Mouse (Mus musculus): ENCODE data around the gene Prap1. TPM values are rescaled to one million over a fixed set of nuclear protein-coding genes. Genes with fewer than 3 reads are reported as not detected.

Prap1 gene
- polyA plus RNA-seq, 1 experiment from 2014 or later, result not detected

GRCm38 (mm10) chr7:140077698-140078097 is 15.5 kb upstream of the Prap1 start:
- 81% methylated on average over 6 of the region's 6 CpGs for WGBS
- ATAC-seq (ENCODE audit: insufficient number of reproducible peaks, low FRiP score, low TSS enrichment, low read depth) (no peak), DNase-seq (ENCODE audit: low spot score) (no peak)
- Histone ChIP-seq H3K9ac (ENCODE audit: low read length) (no peak overlapping the region), H3K27me3 (ENCODE audit: control insufficient read depth, insufficient read depth, low read length) (peaks cover 28% of the 10 kb centered on the region), H3K9me3 (ENCODE audit: control insufficient read depth, low read length) (no peaks in the 10 kb centered on the region), H3K4me2 (ENCODE audit: low read depth, severe bottlenecking) (no peak overlapping the region), H3K4me3 (ENCODE audit: low read depth, low read length) (no peak overlapping the region), H3K27ac (replicated peaks; ENCODE audit: low read depth, low read length) (no peak overlapping the region), H3K4me1 (ENCODE audit: control insufficient read depth, insufficient read depth, low read length) (peaks cover 9% of the 10 kb centered on the region; the same call in 1 of the 2 replicates), H3K36me3 (ENCODE audit: control insufficient read depth, insufficient read depth, low read length) (no peaks in the 10 kb centered on the region)

- WGBS, result 7% methylated on average over 5 of the region's 5 CpGs
- H3K27ac ChIP-seq (replicated peaks; ENCODE audit: low read depth, low read length), result no peak overlapping the region
- no peaks in the 10 kb centered on the region for H3K9me3 ChIP-seq (ENCODE audit: control insufficient read depth, low read length)
- H3K9ac ChIP-seq (ENCODE audit: low read length), result no peak overlapping the region
- ATAC-seq (ENCODE audit: insufficient number of reproducible peaks, low FRiP score, low TSS enrichment, low read depth) (no peak), DNase-seq (ENCODE audit: low spot score) (peak; percentile 86)
- peaks cover 9% of the 10 kb centered on the region; the same call in 1 of the 2 replicates for H3K4me1 ChIP-seq (ENCODE audit: control insufficient read depth, insufficient read depth, low read length)
- H3K36me3 ChIP-seq (ENCODE audit: control insufficient read depth, insufficient read depth, low read length), result no peaks in the 10 kb centered on the region
- H3K27me3 ChIP-seq (ENCODE audit: control insufficient read depth, insufficient read depth, low read length), result peaks cover 31% of the 10 kb centered on the region
- H3K4me3 ChIP-seq (ENCODE audit: low read depth, low read length), result no peak overlapping the region
- no peak overlapping the region for H3K4me2 ChIP-seq (ENCODE audit: low read depth, severe bottlenecking)
Observed at GRCm38 (mm10) chr7:140078711-140079110, 14.5 kb upstream of the Prap1 start.

GRCm38 (mm10) chr7:140080503-140081156 is 12.6 kb upstream of the Prap1 start:
- H3K9ac ChIP-seq (ENCODE audit: low read length), result no peak overlapping the region
- 6% methylated on average over 24 of the region's 24 CpGs for WGBS
- H3K4me1 ChIP-seq (ENCODE audit: control insufficient read depth, insufficient read depth, low read length), result peaks cover 9% of the 10 kb centered on the region; the same call in 1 of the 2 replicates
- peak; percentile 67 for ATAC-seq (ENCODE audit: insufficient number of reproducible peaks, low FRiP score, low TSS enrichment, low read depth)
- H3K36me3 ChIP-seq (ENCODE audit: control insufficient read depth, insufficient read depth, low read length), result no peaks in the 10 kb centered on the region
- peaks cover 31% of the 10 kb centered on the region for H3K27me3 ChIP-seq (ENCODE audit: control insufficient read depth, insufficient read depth, low read length)
- H3K27ac ChIP-seq (replicated peaks; ENCODE audit: low read depth, low read length), result no peak overlapping the region
- peak; percentile 88 for DNase-seq (ENCODE audit: low spot score)
- peak overlapping the region; percentile 15 for H3K4me3 ChIP-seq (ENCODE audit: low read depth, low read length)
- peak overlapping the region; percentile 43 for H3K4me2 ChIP-seq (ENCODE audit: low read depth, severe bottlenecking)
- no peaks in the 10 kb centered on the region for H3K9me3 ChIP-seq (ENCODE audit: control insufficient read depth, low read length)

- Histone ChIP-seq H3K27ac (replicated peaks; ENCODE audit: low read depth, low read length) (no peak overlapping the region), H3K4me3 (ENCODE audit: low read depth, low read length) (no peak overlapping the region), H3K4me2 (ENCODE audit: low read depth, severe bottlenecking) (no peak overlapping the region; the same call in 1 of the 2 replicates), H3K4me1 (ENCODE audit: control insufficient read depth, insufficient read depth, low read length) (peaks cover 9% of the 10 kb centered on the region; the same call in 1 of the 2 replicates), H3K9me3 (ENCODE audit: control insufficient read depth, low read length) (no peaks in the 10 kb centered on the region), H3K9ac (ENCODE audit: low read length) (no peak overlapping the region), H3K36me3 (ENCODE audit: control insufficient read depth, insufficient read depth, low read length) (no peaks in the 10 kb centered on the region), H3K27me3 (ENCODE audit: control insufficient read depth, insufficient read depth, low read length) (peaks cover 31% of the 10 kb centered on the region)
- DNase-seq (ENCODE audit: low spot score), result no peak
- 24% methylated on average over 20 of the region's 20 CpGs for WGBS
- no peak for ATAC-seq (ENCODE audit: insufficient number of reproducible peaks, low FRiP score, low TSS enrichment, low read depth)
Observed at GRCm38 (mm10) chr7:140081408-140082241, 11.6 kb upstream of the Prap1 start.

- Histone ChIP-seq H3K9me3 (ENCODE audit: control insufficient read depth, low read length) (no peaks in the 10 kb centered on the region), H3K27ac (replicated peaks; ENCODE audit: low read depth, low read length) (no peak within 1 kb of the TSS), H3K36me3 (ENCODE audit: control insufficient read depth, insufficient read depth, low read length) (no peaks in the 10 kb centered on the region), H3K9ac (ENCODE audit: low read length) (no peak within 1 kb of the TSS), H3K4me3 (ENCODE audit: low read depth, low read length) (no peak within 1 kb of the TSS), H3K4me2 (ENCODE audit: low read depth, severe bottlenecking) (peak within 1 kb of the TSS; percentile 12; the same call in 1 of the 2 replicates), H3K27me3 (ENCODE audit: control insufficient read depth, insufficient read depth, low read length) (peaks cover 31% of the 10 kb centered on the region), H3K4me1 (ENCODE audit: control insufficient read depth, insufficient read depth, low read length) (peaks cover 9% of the 10 kb centered on the region; the same call in 1 of the 2 replicates)
- DNase-seq (ENCODE audit: low spot score) (peak; percentile 79), ATAC-seq (ENCODE audit: insufficient number of reproducible peaks, low FRiP score, low TSS enrichment, low read depth) (peak; percentile 71; the same call in 1 of the 2 replicates)
- WGBS, result 6% methylated on average over 18 of the region's 18 CpGs
Observed at GRCm38 (mm10) chr7:140082242-140082678, 10.9 kb upstream of the Prap1 start, which contains the start of gene Caly. Gene Caly (minus strand): TSS chr7:140082548.

- H3K27me3 ChIP-seq (ENCODE audit: control insufficient read depth, insufficient read depth, low read length), result no peaks in the 10 kb centered on the region
- H3K4me1 ChIP-seq (ENCODE audit: control insufficient read depth, insufficient read depth, low read length), result no peaks in the 10 kb centered on the region
- DNase-seq (ENCODE audit: low spot score) (no peak), ATAC-seq (ENCODE audit: insufficient number of reproducible peaks, low FRiP score, low TSS enrichment, low read depth) (no peak)
- H3K9ac ChIP-seq (ENCODE audit: low read length), result no peak overlapping the region
- H3K27ac ChIP-seq (replicated peaks; ENCODE audit: low read depth, low read length), result no peak overlapping the region
- H3K36me3 ChIP-seq (ENCODE audit: control insufficient read depth, insufficient read depth, low read length), result no peaks in the 10 kb centered on the region
- no peak overlapping the region for H3K4me2 ChIP-seq (ENCODE audit: low read depth, severe bottlenecking)
- no peak overlapping the region for H3K4me3 ChIP-seq (ENCODE audit: low read depth, low read length)
- WGBS, result 79% methylated on average over 10 of the region's 10 CpGs
- H3K9me3 ChIP-seq (ENCODE audit: control insufficient read depth, low read length), result no peaks in the 10 kb centered on the region
Observed at GRCm38 (mm10) chr7:140090601-140091000, 2.6 kb upstream of the Prap1 start.

GRCm38 (mm10) chr7:140094954-140095353 is 1.8 kb downstream of the Prap1 start:
- no peak for DNase-seq (ENCODE audit: low spot score)
- H3K4me2 ChIP-seq (ENCODE audit: low read depth, severe bottlenecking), result no peak overlapping the region
- H3K9me3 ChIP-seq (ENCODE audit: control insufficient read depth, low read length), result no peaks in the 10 kb centered on the region; the same call in 1 of the 2 replicates
- no peaks in the 10 kb centered on the region for H3K36me3 ChIP-seq (ENCODE audit: control insufficient read depth, insufficient read depth, low read length)
- no peak for ATAC-seq (ENCODE audit: insufficient number of reproducible peaks, low FRiP score, low TSS enrichment, low read depth)
- H3K27ac ChIP-seq (replicated peaks; ENCODE audit: low read depth, low read length), result no peak overlapping the region
- 51% methylated on average over 5 of the region's 5 CpGs for WGBS
- no peak overlapping the region for H3K4me3 ChIP-seq (ENCODE audit: low read depth, low read length)
- no peaks in the 10 kb centered on the region for H3K27me3 ChIP-seq (ENCODE audit: control insufficient read depth, insufficient read depth, low read length)
- H3K9ac ChIP-seq (ENCODE audit: low read length), result no peak overlapping the region
- H3K4me1 ChIP-seq (ENCODE audit: control insufficient read depth, insufficient read depth, low read length), result no peaks in the 10 kb centered on the region

GRCm38 (mm10) chr7:140095556-140095955 is 2.4 kb downstream of the Prap1 start:
- no peak overlapping the region for H3K4me2 ChIP-seq (ENCODE audit: low read depth, severe bottlenecking)
- H3K27me3 ChIP-seq (ENCODE audit: control insufficient read depth, insufficient read depth, low read length), result no peaks in the 10 kb centered on the region
- 42% methylated on average over 1 of the region's 1 CpGs for WGBS
- ATAC-seq (ENCODE audit: insufficient number of reproducible peaks, low FRiP score, low TSS enrichment, low read depth) (no peak), DNase-seq (ENCODE audit: low spot score) (no peak)
- no peaks in the 10 kb centered on the region for H3K36me3 ChIP-seq (ENCODE audit: control insufficient read depth, insufficient read depth, low read length)
- H3K4me1 ChIP-seq (ENCODE audit: control insufficient read depth, insufficient read depth, low read length), result no peaks in the 10 kb centered on the region
- no peak overlapping the region for H3K4me3 ChIP-seq (ENCODE audit: low read depth, low read length)
- no peak overlapping the region for H3K27ac ChIP-seq (replicated peaks; ENCODE audit: low read depth, low read length)
- H3K9me3 ChIP-seq (ENCODE audit: control insufficient read depth, low read length), result no peaks in the 10 kb centered on the region; the same call in 1 of the 2 replicates
- H3K9ac ChIP-seq (ENCODE audit: low read length), result no peak overlapping the region

All from limb, embryonic 11.5 days (tissue).